Mouse (Mus musculus) C2C12 (cell line): ENCODE results near the gene Map3k3.

Source experiments
- CEBPB ChIP-seq: IDR thresholded peaks from one replicate; pipeline ENCODE4 v1.6.1; 2011; ENCODE audit warnings: low read depth, mild to moderate bottlenecking, control low read depth, moderate library complexity
- CTCF ChIP-seq: IDR thresholded peaks from one replicate; pipeline ENCODE4 v1.5.1; 2011; ENCODE audit not compliant: control insufficient read depth, insufficient read depth, insufficient read length
- FOSL1 ChIP-seq: IDR thresholded peaks from one replicate; pipeline ENCODE4 v1.8.0; 2011; ENCODE audit warnings: mild to moderate bottlenecking, low read length; ENCODE audit not compliant: poor library complexity, insufficient read depth, severe bottlenecking
- MAX ChIP-seq: IDR thresholded peaks from one replicate; pipeline ENCODE4 v1.6.1; 2011; ENCODE audit warnings: mild to moderate bottlenecking, control low read depth
- MYOD1 ChIP-seq: IDR thresholded peaks from one replicate; pipeline ENCODE4 v1.6.1; 2011; ENCODE audit warnings: low read depth; ENCODE audit not compliant: control insufficient read depth, insufficient read length
- MYOG ChIP-seq: IDR thresholded peaks from one replicate; pipeline ENCODE4 v1.6.1; 2011; ENCODE audit not compliant: control insufficient read depth, insufficient read length; ENCODE audit errors: extremely low read depth
- USF1 ChIP-seq: IDR thresholded peaks from one replicate; pipeline ENCODE4 v1.6.1; 2011; ENCODE audit warnings: low read depth, mild to moderate bottlenecking, control low read depth, moderate library complexity

DNA sequence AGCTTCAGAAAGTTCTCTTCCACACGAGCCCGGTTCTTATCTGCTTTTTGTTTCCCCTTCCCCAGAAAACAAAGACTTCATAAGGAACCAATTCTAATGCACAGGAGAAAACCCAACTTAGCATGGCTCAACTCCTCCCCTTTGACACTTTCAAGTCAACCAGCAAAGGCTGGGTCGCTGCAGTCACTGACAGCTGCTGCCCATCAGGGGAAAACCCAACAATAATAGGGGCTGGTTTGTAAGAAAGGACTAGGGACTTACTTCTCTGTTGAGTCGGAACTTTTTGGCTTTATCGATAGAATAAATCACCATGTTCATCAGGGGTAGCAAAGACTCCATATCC is 117.7 kb downstream of the Map3k3 start, which contains the start of gene Strada:
- no peak for TF ChIP-seq CTCF
- TF ChIP-seq USF1 = no peak
- no peak for TF ChIP-seq MYOD1
- TF ChIP-seq MAX = no peak
- TF ChIP-seq CEBPB = no peak
- no peak for TF ChIP-seq MYOG
- no peak for TF ChIP-seq FOSL1
